Mouse (Mus musculus): ENCODE measurements at regions not wholly inside any gene's neighbourhood (a gene's known extent, or its start where the extent isn't known, plus 50 kb on each side); places are given as distances from the start of the nearest gene placed in this dataset.

GRCm38 (mm10) chr7:137947424-137947823, 450.1 kb downstream of the Tcerg1l start:
- TF ChIP-seq CTCF (IDR thresholded peaks at IDR 0.05; ENCODE audit: control insufficient read depth, insufficient read depth, insufficient read length) (no peak), USF1 (IDR thresholded peaks at IDR 0.05; ENCODE audit: low read depth) (no peak), MAX (IDR thresholded peaks at IDR 0.05) (no peak), MYOD1 (IDR thresholded peaks at IDR 0.05; ENCODE audit: control insufficient read depth, insufficient read length, low read depth) (no peak), CEBPB (IDR thresholded peaks at IDR 0.05; ENCODE audit: low read depth) (no peak)

All from C2C12 (cell line).